Mouse (Mus musculus): Measurements from ENCODE around the gene Stxbp5. TPM values are rescaled to one million over a fixed set of nuclear protein-coding genes. Genes with fewer than 3 reads are reported as not detected.

Stxbp5 gene
- total RNA-seq, 2 experiments from 2014 or later: 20.7 to 34.5 TPM

GRCm38 (mm10) chr10:9760264-9760663 is 140.6 kb downstream of the Stxbp5 start:
- ATAC-seq (ENCODE audit: poor library complexity, severe bottlenecking): no peak

- ATAC-seq (ENCODE audit: poor library complexity, severe bottlenecking): no peak
Measured at GRCm38 (mm10) chr10:9756546-9756945, 144.3 kb downstream of the Stxbp5 start.

- peak; percentile 47; the same call in 1 of the 2 replicates for ATAC-seq (ENCODE audit: poor library complexity, severe bottlenecking)
Measured at GRCm38 (mm10) chr10:9754893-9755541, 145.9 kb downstream of the Stxbp5 start.

- ATAC-seq (ENCODE audit: poor library complexity, severe bottlenecking): no peak
Measured at GRCm38 (mm10) chr10:9733861-9734260, 167.0 kb downstream of the Stxbp5 start.

- ATAC-seq (ENCODE audit: poor library complexity, severe bottlenecking): no peak
Measured at GRCm38 (mm10) chr10:9732065-9732749, 168.7 kb downstream of the Stxbp5 start.

GRCm38 (mm10) chr10:9722519-9723303 is 178.2 kb downstream of the Stxbp5 start:
- no peak for ATAC-seq (ENCODE audit: poor library complexity, severe bottlenecking)

GRCm38 (mm10) chr10:9720027-9720426 is 180.9 kb downstream of the Stxbp5 start:
- no peak for ATAC-seq (ENCODE audit: poor library complexity, severe bottlenecking)

GRCm38 (mm10) chr10:9718086-9718485 is 182.8 kb downstream of the Stxbp5 start:
- no peak for ATAC-seq (ENCODE audit: poor library complexity, severe bottlenecking)

Other genes starting within 250 kb of the Stxbp5 start
- not detected in 2 replicates for gene Samd5, start 225.9 kb downstream of the Stxbp5 start, total RNA-seq (2015)
- not detected in 2 replicates for gene Samd5, start 225.9 kb downstream of the Stxbp5 start, total RNA-seq (2017)

All from megakaryocyte, adult 5-6 weeks (primary cell).